Mouse (Mus musculus) E14TG2a.4 (cell line): ENCODE data around the gene Lekr1.

Experiments used
- CTCF ChIP-seq: conservative IDR thresholded peaks from 2 replicates; pipeline ENCODE4 v1.5.1; 2014; ENCODE audit warnings: low read length
- NANOG ChIP-seq: IDR thresholded peaks from 2 replicates; pipeline ENCODE4 v1.6.1; 2014; ENCODE audit warnings: borderline replicate concordance, low read length, mixed read lengths
- POU5F1 ChIP-seq: IDR thresholded peaks from 2 replicates; pipeline ENCODE4 v1.6.1; 2014; ENCODE audit warnings: low read length, borderline replicate concordance

- TF ChIP-seq CTCF (no peak), POU5F1 (no peak), NANOG (no peak)
These were observed 43.0 kb upstream of the Lekr1 start for GRCm38 (mm10) chr3:65623057-65623456.
